Mouse (Mus musculus) layer of hippocampus, adult 11-12 months (tissue): Measurements from ENCODE around the gene Gm27235.
"Not testable (repeated sequence)": the region's sequence is repeated elsewhere in the genome, so short reads cannot be mapped to it uniquely, and the experiment has no call there.

Source experiments
- DNase-seq: peaks from one replicate; pipeline ENCODE4 v3.0.0; 2022; ENCODE audit warnings: low spot score

The Gm27235 gene

DNA sequence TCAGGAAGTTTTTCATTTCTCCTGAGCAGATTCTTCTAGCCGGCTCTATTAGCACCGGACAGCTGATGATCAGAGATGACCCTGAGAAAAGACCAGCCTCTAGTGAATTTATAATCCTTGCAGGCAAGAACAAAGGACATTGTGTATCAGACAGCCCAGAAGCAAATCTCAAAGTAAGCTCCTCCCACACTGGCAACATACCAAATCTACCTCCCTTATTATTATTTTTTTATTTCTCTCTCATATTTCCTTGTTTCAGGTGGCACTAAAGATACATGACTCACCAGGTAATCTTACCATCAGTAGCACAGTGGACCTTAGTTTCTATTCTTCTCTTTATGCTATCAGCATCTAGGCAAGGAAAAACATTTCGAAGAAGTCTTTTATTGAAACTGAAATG, at the start of gene Gm27235, which contains the start of gene D730048I06Rik:
Gene Gm27235 (minus strand): TSS at position 101 of the 400 bp plus-strand sequence.
Gene D730048I06Rik (minus strand): TSS at position 112 of the 400 bp plus-strand sequence.
- DNase-seq = no peak

DNA sequence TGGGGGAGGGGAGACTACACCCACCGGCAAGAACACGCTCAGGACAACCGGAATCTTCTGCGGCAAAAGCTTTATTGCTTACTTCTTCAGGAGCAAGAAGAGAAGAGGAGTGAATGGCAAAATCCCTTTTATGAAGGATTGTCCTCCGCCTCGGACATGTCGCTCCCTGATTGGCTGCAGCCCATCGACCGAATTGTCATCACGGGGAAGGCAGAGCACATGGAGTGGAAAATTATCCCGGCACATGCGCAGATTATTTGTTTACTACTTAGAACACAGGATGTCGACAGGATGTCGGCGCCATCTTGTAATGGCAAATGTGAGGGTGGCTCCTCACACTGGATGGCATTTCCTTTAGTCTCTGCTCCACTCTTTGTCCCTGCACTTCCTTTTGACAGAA, 28.0 kb upstream of the Gm27235 start:
- DNase-seq = not testable (repeated sequence)

DNA sequence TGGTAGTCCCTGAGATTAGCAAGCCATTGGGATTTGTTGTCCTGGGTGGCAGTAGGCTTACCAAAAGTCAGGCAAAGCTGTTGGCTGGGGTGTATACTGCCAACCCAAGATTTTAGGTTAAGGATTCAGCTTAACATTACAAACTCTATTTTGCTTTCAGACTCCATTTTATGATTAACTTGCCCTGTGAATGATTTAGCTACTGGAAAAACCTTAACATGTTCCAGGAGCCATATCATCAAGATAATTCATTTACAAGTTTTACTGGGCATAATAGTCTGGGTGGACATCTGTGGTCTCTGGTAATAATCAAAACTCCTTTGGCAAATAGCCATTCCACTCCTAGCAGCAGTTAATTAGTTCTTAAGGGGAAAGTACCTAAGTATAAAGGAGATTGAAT, 8.2 kb upstream of the Gm27235 start:
- no peak for DNase-seq

- no peak for DNase-seq
Measured at GRCm38 (mm10) chr9:35778009-35778408, 11.9 kb downstream of the Gm27235 start, which contains the start of gene Gm17727. Gm17727 (minus strand) TSS chr9:35778109.

DNA sequence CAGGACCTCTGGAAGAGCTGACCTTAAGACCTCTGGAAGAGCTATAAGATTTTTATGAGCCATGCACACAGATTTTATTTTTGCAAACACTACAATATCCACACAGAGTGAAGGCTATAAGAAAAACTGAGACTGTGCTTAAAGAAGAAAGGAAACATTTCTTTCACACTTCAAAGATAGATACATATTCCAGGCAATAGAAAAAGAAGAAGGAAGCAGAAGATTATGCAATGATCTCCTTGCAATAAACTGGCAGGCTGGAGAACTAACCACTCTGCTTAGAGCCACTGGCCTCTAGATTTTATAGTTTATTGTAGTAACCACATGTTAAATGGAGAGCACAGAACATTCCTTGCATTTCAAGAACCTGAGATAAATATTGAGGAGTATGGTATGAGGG, 33.1 kb downstream of the Gm27235 start:
- no peak for DNase-seq

- DNase-seq = no peak
Measured at GRCm38 (mm10) chr9:35740749-35741148, 49.2 kb downstream of the Gm27235 start, which contains the start of gene Gm17677. Gm17677 (plus strand) TSS chr9:35741049.
